Mouse (Mus musculus) 416B (cell line): ENCODE results near the gene Odr4.

Experiments
- DNase-seq: peaks from one replicate; pipeline ENCODE4 v3.0.0; 2011; ENCODE audit warnings: low read depth

Gene Odr4

DNA sequence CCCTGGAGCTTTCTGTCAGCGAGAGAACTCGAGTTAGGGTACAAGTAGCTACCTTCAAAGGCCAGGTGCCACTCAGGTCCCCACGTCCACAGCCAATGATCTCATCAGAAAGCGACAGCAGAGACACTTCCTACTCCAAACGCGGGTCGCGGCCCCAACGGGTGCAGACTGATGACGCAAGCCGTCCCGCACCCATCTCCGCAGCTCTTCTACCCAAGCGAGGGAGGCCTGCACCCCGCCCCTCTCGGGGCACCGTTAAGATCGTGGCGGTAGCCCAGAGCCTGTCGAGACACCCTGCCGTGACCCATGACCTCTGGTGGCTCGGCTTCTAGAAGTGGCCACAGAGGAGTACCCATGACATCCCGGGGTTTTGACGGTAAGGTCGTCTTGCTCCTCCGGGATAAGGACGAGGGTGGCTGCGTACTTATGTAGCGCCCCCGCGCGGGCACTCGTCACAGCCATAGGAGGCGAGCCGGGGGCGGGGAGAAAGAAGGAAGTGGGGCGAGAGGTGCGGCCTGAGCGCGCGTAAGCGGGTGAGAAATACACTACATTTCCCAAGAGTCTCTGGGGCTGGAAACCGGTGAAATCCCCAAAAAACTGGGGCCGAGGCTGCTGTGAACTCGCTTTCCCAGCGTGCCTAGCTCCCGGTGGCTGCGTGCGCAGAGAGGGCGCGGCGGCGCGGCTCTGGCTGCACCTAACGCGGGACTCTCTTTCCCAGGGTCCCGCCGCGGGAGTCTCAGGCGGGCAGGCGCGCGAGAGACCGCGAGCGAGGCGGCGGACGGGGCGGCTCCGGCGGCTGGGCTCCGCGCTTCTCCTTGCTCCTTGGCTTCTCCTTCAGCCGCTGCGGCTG, at the start of gene Odr4, which contains the start of gene Tpr:
TSS of gene Odr4 (minus strand) at position 443 of the 850 bp plus-strand sequence.
TSS of gene Tpr (plus strand) at position 201 of the 850 bp plus-strand sequence.
- peak; percentile 99 for DNase-seq

DNA sequence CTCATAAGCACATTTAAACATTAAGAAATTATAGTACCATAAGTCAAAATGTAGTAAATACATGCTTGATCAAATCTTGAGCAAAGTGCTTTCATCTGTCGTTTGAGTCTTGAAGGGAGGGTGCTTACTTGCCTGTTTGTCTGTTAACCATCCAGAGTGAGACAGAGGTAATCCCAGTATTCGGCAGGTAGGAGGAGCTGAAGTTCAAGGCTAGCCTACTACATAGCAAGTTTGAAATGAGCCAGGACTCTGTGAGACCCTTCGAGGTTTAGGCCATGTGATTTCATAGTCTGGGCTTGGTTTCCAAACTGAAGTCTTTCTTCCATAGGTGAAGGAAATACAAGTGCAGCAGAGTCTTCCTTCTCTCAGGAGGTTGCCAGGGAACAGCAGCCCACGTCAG, 48.9 kb upstream of the Odr4 start:
- peak; percentile 12 for DNase-seq

DNA sequence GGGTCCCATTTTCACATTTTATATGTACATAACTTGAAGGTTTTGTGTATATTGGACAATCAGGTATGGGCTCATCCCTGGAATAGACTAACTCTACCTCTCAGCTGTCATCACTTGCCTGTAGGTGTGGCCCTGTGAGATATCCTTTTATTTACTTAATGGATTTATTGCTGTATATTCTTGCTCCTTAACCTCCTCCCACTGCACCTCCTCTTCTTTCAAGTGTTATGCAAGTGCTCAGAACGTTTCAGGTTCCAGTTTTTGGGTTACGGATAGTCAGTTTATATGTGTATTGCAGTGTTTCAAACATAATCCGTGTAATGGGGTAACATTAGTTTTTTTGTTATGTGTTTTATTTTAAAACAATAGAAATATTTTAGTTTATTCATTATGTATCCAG, 45.8 kb upstream of the Odr4 start:
- DNase-seq, result no peak

DNA sequence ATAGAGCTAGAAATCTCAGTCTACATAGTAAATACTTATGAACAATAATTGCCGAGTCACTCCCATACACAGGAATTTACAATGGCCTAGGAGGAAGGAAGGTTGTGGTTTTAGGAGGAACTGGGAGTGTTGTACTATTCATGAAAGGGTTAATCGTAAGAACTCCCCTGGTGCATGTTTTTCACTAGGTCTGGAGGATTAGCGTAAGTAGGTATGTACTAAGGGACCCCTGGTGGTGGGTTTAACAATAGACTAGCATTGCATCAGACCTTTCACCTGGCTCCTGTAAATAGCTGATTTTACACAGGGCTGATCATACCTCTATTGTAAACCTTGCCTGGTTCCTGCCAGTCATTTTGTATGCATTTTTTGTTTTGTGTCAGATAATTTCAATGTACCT, 33.3 kb upstream of the Odr4 start:
- DNase-seq, result peak; percentile 24

DNA sequence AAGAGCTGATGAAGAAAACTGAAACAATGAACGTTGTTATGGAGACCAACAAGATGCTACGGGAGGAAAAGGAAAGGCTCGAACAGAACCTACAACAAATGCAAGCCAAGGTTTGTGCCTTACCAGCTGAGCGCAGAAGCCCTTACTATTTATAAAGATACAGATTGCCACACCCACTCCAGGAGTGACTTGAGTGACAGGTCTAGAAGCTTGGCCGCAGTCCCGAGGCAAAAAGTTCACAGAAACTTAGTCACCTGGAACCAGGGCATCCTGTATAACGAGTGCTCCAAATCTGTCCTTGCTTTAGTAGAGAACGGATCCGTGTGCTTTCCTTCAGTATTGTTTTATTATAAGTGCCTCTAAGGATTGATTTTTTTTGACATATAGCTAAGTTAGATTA, 32.8 kb upstream of the Odr4 start:
- DNase-seq, result no peak

DNA sequence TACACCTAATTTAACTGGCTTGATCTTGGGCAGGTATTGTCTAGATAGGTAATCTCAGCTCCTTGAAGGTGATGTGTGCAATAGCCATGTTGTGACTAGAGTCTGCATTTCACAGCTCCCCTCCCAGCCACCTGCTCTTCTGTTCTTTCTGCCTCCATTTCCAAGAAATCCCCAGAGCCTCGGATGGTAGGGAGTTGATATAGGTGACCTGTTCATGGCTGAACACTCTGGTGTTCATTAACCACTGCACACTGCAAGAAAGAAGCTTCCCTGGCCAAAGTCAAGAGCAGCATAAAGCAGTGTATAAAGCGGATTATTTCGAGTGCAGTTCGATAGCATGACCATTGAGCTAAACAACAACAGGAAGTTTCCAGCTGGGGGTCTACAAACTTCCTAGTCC, 25.5 kb upstream of the Odr4 start:
- no peak for DNase-seq

DNA sequence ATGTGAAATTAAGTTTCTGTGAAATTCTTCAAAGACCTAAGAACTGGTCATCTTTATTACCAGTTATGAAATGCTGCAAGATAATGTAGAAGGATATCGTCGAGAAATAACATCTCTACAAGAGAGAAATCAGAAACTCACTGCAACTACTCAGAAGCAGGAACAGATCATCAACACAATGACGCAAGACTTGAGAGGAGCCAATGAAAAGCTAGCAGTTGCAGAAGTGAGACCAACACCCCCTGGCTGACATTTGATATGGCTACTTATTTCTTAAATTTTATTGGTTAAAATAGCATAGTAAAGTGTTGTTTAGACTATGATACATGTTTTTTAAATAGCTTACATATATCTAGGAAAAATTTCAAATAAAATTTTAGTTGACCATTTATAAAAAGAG, 23.1 kb upstream of the Odr4 start:
- peak; percentile 46 for DNase-seq

DNA sequence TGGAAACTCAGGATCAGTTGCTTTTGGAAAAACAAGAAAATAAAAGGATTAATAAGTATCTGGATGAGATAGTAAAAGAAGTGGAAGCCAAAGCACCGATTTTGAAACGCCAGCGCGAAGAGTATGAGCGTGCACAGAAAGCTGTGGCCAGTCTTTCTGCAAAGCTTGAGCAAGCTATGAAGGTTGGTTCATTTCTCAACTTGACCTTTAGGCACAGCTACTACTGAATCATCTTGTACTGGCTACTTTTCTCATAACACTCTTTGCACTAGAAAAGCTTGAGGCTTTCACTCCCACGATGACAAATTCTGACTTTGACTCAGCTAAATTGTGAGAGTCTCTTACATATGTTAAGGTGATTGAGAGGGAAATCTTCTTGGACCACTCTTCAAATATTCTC, 17.1 kb upstream of the Odr4 start:
- DNase-seq, result peak; percentile 20

DNA sequence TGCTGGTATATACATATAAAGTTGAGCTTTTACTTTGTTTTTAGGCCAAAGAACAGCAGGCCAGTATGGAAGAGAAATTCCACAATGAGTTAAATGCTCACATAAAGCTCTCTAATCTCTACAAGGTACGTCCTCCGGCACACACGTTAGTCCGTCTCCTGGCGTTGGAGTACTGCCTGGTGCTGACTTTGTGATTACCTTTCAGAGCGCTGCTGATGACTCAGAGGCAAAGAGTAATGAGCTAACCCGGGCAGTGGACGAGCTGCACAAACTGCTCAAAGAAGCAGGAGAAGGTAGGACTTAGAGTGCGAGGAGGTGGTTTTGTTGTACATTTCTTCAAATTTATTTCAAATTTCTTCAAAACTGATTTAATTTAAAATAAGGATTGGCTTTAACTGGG, 14.4 kb upstream of the Odr4 start:
- DNase-seq, result no peak

DNA sequence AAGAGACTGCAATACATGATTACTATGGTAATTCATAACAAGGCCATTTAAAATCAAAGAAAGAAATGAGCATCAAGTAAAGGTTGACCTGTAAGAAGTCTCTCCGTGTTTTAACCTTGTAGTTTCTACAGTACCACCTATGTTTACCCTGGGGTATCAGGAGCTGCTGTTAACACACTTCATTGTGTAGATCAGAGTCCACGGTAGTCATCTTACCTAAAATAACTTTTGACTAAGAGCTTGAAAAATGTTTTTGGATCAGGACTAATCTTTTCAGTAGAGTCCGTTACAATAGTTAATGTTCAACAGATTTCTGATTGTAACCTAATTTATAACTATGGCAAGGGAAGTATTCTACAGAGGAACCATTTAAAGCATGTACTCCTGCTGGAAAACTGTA, 11.7 kb upstream of the Odr4 start:
- DNase-seq, result no peak

DNA sequence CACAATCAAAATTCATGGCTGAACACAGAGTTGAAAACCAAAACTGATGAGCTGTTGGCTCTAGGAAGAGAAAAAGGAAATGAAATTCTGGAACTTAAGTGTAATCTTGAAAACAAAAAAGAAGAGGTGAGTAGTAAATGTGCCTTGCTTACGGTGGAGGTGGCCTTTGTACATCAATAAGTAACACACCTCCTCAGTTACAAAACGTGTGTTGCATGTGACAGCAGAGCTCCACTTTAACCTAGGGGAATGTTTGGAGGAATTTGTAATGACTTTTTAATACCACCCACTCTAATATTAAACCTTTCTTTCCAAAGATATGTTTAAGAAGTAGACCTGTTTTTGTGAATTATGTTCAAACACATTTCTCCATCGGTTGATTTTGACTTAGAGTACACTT, 11.0 kb upstream of the Odr4 start:
- DNase-seq, result no peak

DNA sequence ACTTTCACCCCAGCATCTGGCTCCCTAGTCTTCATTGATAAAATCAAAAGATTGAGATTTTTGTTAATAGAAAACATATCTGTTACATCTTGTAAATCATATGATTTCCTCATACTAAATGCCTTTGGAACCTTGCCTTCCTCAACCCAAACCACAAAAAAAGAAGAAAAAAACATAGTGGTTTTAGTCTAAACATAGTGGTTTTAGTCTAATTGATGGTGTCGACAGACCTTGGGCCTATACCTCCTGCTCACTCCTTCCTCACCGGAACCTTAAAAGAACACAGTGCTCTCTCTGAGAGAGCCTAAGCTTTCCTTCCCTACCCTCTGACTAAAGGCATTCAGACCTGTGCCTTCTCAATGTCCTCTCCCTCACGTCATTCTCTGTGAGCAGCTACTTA, 3.1 kb upstream of the Odr4 start:
- peak; percentile 62 for DNase-seq

DNA sequence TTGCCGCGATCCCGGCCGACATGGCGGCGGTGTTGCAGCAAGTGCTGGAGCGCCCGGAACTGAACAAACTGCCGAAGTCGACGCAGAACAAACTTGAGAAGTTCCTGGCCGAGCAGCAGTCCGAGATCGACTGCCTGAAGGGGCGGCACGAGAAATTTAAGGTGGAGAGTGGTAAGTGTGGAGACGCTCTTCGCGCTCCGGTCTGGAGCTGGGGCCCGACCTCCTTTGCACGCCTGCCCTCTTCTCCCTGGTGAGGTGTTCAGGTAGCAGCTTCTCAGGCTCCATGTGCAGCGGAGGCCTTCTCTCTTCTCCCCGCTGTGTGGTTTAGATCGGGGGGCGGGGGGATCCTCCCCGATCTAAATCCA, 590 bp upstream of the Odr4 start:
- no peak for DNase-seq

DNA sequence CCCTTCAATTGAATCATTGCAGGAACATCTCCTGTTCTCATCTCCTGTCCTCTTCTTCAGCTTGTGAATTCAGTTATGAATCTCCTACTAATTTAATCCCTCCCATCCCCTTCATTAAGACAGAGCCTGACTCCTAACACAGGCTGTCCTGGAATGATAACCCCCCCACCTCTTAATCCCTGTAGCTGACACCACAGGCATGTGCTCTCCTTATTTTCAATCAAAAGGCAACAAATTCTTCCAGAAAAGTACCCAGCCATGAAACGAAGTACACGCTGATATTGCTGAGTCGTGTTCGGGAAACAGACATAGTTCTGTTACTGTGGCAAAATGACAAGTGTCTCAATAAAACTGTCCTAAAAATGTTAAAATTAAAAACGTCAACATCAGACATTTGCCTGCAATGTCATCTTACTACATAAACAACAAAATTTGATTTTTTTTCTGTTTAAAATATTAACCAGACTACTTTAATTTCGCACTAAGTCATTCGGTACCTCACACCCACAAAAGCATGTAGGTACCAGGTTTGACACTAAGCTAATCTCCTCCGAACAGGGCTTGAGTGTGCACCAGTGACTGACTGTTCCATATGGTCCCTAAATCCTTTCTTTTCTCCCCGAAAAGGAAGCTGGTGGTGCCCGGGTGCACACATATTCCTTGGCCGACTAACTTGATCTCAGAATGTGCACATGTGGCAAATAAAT, 796 bp downstream of the Odr4 start:
- peak; percentile 18 for DNase-seq

DNA sequence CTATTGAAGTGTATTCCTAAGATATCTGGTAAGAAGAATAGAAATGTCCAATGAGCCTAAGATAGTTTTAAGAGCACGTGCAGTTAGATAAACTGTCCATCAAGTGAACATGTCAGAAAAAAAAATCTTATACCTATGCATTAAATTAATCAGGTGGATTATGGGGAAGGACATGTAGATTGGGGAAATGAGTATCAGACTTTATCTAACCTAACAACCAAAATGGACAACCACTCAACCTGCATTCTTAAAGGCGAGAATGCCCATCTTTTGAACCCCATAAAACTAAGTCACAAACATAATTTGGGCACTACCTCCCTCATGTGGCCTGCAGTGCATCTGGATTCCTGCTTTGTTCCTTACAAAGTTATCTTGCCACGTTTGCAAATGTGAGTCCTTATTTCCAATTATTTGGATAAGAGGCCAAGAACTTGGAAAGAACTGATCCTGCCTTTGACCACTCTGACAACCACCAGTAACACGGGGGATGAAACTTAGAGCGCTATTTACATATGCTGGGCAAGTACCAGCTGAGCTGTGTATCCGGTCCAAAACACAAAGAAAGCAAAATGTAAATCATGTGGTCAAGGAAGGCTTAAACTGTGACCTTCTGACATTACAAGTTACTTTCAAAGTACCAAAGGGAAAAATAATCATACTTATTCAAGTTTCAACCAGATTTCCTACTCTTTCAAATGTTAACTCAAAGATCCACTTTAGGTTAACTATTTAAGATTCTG, 3.3 kb downstream of the Odr4 start:
- DNase-seq, result no peak

DNA sequence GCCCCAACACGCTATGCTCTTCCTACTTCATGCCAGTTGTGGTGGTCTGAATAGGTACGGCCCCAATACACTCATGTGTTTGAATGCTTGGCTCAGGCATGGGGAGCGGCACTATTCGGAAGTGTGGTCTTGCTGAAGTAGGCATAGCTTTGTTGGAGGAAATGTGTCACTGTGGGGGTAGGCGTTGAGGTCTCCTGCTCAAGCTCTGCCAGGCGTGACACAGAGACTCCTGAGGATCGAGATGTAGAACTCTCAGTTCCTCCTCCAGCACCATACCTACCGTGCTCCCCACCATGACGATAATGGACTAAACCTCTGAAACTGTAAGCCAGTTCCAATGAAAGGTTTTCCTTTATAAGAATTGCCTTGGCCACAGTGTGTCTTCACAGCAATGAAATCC, 5.3 kb downstream of the Odr4 start:
- DNase-seq, result no peak

DNA sequence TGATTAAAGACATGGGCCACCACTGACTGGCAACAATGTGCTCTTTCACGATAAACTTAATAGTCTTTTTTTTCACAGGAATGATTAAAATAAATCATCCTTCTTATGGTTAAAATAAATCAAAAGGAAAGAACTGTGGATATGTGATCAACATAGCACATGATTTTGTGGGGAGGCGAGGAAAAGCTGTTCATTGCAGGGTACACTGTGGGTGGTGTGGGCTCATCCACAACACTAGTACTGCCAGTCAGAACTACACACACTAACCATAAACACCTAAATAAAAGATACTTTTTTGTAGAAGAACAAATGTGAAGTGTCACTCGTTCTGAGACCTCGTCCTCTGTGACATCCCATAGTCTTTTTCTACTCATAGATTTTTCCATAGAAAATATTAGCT, 8.7 kb downstream of the Odr4 start:
- DNase-seq, result no peak

DNA sequence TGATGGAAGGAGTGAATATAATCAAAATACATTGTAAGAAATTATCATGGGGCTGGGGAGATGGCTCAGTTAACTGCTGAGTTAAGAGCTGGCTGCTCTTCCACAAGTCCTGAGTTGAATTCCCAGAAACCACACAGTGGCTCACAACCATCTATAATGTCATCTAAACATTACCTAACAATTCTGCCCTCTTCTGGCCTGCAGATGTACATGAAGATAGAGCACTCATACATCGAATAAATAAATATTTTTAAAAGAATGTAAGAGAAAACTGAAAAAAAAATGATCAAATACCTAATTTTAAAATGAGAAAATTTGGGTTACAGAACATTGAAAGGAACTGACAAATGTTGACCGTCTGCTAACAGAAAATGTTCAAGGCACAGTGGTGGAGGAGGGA, 18.6 kb downstream of the Odr4 start:
- DNase-seq, result no peak

DNA sequence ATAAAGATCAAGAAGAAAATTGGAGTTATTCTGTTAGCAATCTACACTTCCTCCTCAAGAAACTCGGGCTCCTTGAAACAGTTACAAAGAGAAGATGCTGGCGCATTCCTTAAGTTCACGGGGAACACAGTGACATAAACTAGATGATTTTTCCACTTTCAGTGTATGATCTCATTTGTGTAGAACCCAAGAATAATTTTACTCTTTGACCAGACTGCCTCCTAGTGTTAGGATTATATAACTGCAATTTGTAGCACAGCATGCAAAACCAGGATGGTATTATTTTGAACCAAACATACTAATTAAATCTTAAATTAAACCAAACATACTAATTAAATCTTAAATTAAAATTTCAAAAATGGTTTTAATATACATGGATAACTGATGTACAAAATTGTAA, 20.0 kb downstream of the Odr4 start:
- peak; percentile 67 for DNase-seq

DNA sequence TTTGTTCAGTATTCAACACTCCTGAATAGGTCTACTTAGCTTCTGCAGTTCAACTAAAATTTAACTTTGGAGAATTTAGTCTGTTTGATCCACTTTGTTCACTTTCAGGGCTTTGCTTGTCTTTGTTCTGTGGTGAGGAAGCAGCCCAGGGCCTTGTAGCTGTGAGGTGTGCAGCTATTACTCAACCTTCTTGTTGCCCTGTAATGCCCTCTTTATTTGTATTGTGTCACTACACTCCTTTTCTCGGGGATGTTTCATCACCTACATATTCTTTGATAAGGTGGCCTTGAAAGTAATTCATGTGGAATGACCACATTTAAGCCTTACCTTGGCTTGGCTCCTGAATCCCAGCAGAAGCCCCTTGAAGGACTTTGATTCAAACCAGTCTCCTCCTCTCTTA, 32.0 kb downstream of the Odr4 start:
- peak; percentile 20 for DNase-seq

DNA sequence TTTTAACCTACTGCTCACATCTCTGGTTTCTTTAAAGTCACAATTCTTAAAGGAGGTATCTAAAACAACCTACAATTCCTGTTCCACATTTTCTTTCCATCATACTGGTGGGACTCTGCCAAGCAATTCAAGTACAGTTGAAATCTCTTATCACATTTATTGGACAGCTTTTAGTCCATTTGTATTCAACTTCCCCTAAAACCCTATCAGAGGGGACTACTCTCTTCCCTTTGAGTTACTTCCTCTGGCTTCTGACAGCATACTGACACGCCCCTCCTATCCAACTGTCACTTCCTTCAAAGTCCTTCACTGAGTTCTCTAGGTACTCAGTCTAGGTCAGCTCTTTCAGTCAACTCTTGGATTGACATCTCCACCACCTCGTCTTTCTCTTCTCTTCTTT, 57.8 kb downstream of the Odr4 start:
- peak; percentile 60 for DNase-seq

DNA sequence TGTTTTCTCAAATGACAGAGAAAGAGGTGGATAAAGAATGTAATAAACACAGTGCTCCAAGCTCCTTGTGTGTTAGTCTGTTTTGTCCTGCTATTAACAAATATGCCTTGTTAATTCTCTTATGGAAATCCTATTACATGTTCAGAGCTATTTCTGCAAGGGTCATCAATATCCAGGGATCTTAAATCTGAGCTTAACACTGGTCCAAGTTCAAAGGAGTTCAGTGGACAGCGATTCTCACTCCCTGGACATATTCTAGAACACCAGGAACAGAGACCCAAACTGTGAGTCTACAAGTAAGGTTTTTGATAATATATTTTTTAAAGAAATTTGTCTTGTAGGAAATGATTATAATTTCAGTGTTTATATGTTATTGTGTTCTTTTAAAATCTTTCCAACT, 73.7 kb downstream of the Odr4 start, which contains the start of gene Pdc:
TSS of gene Pdc (plus strand) at position 213 of the 400 bp plus-strand sequence.
- no peak for DNase-seq
